Mouse (Mus musculus) stomach, adult 2 months (tissue): Measurements from ENCODE around the gene 4930595M18Rik. TPM values are rescaled to one million over a fixed set of nuclear protein-coding genes. Genes with fewer than 3 reads are reported as not detected.

Experiments
- polyA plus RNA-seq: library from polyadenylated mRNA; depleted of rRNA; stranded (reverse); fragments of >200 nt; gene quantifications from 2 replicates; pipeline ENCODE4 v1.2.3, GENCODE M21; 2012; rRNA removed

4930595M18Rik gene
- not detected in 2 replicates for polyA plus RNA-seq

DNA sequence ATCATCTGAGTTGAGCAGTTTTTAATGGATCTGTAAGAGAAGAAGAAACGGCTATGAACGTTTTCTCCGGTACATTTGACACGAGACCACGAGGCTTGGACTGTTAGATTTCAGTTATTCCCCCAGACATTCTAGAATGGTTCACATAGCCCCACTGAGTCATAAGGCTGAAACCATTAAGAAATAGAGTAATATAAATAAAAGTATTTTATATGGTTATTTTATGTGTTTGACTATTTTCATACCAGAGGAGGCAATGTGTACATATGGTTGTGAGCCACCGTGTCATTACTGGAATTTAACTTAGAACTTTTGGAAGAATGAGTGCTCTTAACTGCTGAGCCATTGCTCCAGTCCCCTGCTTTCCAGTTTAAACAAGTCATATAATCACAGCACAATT, at the start of gene 4930595M18Rik:
4930595M18Rik (minus strand) TSS at position 101 of the 400 bp plus-strand sequence.

